Mouse (Mus musculus) cerebellum, adult 2 months (tissue): Measurements from ENCODE around the gene Tns1.

Experiments used
- CTCF ChIP-seq: fragments of 200-500 bp; IDR thresholded peaks from 2 replicates; pipeline ENCODE4 v1.5.1; 2011; ENCODE audit warnings: low read depth, mild to moderate bottlenecking, control low read depth, low read length, moderate library complexity, borderline replicate concordance; ENCODE audit not compliant: insufficient read depth
- POLR2A ChIP-seq: fragments of 200-500 bp; IDR thresholded peaks from 2 replicates; pipeline ENCODE4 v1.6.1; 2011; ENCODE audit warnings: low read length, control low read depth, borderline replicate concordance; ENCODE audit not compliant: insufficient read depth

- TF ChIP-seq POLR2A (no peak), CTCF (no peak)
These were observed 74.8 kb downstream of the Tns1 start for GRCm38 (mm10) chr1:74049430-74049829.
